Mouse (Mus musculus): Measurements from ENCODE around the gene B230217C12Rik.
"Not testable (repeated sequence)": the region's sequence is repeated elsewhere in the genome, so short reads cannot be mapped to it uniquely, and the experiment has no call there.

Gene B230217C12Rik

DNA sequence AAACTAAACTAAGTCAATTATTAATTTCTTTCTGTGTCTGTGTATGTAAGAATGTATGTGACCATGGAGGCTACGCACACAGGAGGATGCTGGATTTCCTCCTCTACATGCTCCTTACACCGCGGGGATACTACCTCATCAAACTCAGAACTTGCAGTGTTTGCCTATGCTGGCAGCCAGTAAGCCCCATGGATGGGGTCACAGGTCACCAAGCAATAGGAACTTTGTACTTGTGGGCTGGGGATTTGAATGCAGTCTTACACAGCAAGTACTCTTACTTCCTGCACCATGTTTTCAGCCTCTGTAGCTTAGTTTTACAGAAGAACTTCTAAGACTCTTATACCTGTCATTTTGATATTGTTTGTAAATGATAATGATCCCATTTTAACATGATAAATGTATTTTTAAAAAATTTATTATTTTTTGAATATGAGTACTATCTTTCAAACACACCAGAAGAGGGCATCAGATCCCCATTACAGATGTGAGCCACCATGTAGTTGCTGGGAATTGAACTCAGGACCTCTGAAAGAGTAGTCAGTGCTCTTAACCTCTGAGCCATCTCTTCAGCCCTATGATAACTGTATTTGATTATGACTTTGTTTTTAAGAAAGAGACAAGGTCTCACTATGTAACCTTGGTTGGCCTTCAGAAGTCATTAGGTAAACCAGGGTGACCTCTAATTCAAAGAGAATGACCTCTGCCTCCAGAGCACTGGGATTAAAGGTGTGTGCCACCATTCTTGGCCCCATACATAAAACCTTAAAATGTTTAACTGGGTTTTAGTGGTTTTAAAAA is 25.7 kb downstream of the B230217C12Rik start:
- no peak for DNase-seq (ENCODE audit: low read depth, low spot score)

DNA sequence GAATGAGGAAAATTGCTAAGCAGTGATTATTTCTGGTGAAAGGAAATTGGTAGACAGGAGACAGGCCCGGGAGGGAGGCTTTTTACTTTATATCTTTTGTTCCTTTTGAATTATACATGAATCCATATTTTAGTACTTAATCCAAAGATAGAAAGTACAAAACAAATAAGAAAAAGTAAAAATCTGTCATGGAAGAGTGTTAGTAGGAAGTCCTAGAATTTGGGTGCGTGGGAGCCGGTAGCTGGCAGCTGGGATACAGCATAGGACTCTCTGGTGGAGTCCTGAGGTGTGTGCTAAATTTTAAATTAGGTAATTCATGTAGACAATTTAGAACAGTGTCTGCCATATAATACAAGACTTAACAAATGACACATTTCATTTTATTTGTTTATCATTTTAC is 27.0 kb downstream of the B230217C12Rik start:
- peak; percentile 64 for DNase-seq (ENCODE audit: low read depth, low spot score)

GRCm38 (mm10) chr11:97872378-97872777 is 31.8 kb downstream of the B230217C12Rik start:
- not testable (repeated sequence) for DNase-seq (ENCODE audit: low read depth, low spot score)

DNA sequence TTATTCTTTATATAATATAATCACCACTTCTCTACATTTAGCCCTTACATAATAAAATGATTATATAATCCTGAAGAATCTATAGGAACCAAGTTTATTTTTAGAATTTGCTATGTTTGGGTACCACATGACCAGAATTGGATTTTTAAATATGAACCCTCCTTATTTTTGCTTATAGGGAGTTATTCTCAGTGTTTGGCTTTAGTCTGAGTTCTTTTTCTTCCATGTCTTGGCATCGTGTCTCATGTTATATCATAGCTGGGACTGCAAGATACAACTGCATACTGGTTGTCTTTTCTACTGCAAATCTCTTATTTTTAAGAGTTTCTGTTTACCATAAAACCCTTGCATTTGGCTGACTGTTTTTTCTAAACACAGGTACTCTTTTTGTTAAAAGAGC is 33.8 kb downstream of the B230217C12Rik start:
- peak; percentile 73 for DNase-seq (ENCODE audit: low read depth, low spot score)

DNA sequence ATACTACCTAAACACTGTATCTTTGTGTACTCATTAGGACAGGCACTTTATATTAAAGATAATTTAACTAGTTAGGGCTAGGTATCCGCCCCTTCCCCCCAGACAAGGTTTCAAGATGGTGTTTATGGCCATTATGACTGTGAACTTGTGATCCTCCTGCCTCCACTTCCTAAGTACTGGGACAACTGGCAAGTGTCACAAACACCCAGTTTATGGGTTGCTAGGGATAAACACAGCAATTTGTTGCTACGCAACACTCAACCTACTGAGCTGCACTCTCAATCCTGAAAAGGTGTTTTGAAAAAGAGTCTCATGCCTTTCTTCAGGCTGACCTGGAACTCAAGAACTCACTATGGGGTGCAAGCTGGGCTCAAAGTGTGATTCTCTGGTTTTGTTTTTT is 36.8 kb downstream of the B230217C12Rik start:
- no peak for DNase-seq (ENCODE audit: low read depth, low spot score)

GRCm38 (mm10) chr11:97880362-97880761 is 39.8 kb downstream of the B230217C12Rik start:
- no peak for DNase-seq (ENCODE audit: low read depth, low spot score)

GRCm38 (mm10) chr11:97883542-97883917 is 43.0 kb downstream of the B230217C12Rik start:
- no peak for DNase-seq (ENCODE audit: low read depth, low spot score)

DNA sequence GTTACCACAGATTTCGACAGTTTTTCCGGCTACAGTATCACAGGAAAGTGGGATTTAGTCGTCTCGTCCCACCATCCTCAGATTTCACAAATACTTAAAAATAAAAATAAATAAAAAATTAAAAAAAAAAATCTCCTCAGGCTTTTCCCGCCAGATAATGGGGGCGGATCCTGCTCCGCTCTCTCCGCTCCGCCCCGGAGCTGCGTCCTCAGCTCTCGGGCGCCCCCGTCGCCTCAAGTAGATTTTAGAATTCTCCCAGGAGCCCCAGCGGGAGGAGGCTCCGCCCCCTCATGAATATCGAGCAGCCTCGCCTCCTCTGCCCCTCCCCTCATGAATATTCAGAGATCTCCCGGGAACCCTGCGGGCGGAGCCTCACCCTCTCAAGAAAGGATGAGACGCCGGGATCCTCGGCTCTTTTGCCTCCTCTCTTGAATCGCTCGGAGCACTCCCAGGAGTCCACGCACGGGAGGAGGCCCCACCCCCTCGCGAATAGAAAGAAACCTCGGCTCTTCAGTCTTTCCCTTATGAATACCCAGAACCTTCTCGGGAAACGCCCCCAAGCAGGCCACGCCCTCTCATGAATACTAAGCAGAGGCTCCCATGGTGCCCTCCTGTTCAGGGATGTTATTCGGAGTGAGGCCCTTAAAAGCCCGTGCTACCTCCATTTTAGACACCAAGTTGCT is 43.5 kb downstream of the B230217C12Rik start, which contains the start of gene Fbxo47:
Fbxo47 (minus strand) TSS at position 237 of the 683 bp plus-strand sequence.
- DNase-seq (ENCODE audit: low read depth, low spot score), result peak; percentile 97

GRCm38 (mm10) chr11:97884601-97885185 is 44.1 kb downstream of the B230217C12Rik start:
- DNase-seq (ENCODE audit: low read depth, low spot score), result no peak

GRCm38 (mm10) chr11:97885296-97885915 is 44.8 kb downstream of the B230217C12Rik start:
- DNase-seq (ENCODE audit: low read depth, low spot score), result no peak

- no peak for DNase-seq (ENCODE audit: low read depth, low spot score)
Measured at GRCm38 (mm10) chr11:97891821-97892220, 51.2 kb downstream of the B230217C12Rik start.

Data from telencephalon, adult 2 months (tissue).